In the genomic region with DNA sequence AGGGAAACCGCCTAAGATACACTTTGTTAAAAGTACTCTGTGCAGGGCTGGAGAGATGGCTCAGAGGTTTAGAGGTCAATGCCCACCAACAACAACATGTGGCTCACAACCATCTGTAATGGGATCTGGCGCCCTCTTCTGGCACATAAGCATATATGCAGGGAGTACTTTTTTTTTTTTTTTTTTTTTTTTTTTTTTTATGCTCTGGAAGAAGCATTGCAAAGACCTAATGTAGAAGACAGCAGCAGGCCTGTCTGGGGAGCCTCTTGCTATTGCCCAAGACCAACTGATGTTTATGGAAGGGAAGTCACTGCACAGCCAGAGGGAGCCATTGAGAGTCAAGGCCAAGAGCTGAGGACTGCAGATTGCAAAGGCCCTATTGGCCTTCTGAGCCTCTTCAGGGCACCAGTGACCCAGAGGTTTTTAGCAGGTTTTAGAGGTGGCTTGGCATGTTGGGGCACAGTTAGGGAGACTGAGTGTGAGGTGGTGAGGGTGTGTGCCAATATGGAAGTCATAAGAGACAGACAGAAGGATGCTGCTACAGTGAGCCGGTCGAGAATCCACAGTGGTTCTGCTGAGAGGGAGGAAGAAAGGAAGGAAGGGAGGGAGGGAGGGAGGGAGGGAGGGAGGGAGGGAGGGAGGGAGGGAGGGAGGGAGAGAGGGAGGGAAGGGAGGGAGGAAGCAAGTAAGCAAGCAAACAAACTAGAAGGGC, we compare ENCODE assay signal across 10 mouse cellular contexts.
DNase-seq lines count a peak whose midpoint lies in the region; ATAC-seq and TF ChIP-seq lines count a peak whose summit lies in the region.
"Had no signal": no experiment of that assay in that cellular context is flagged by ENCODE, and none has a peak within 500 bp of the region (broad histone marks: within the 10 kb centered on the region; RNA-seq: fewer than 3 reads in every experiment).

No protein-coding gene starts in this region.

- no peaks in the 10 kb centered on the region for H3K27me3 ChIP-seq in hindbrain, embryonic 14.5 days (ENCODE audit: control insufficient read depth, insufficient read depth, low read length)
- H3K27me3 ChIP-seq in neural tube, embryonic 15.5 days (replicated peaks), result no peaks in the 10 kb centered on the region
- H3K27me3 ChIP-seq: embryonic facial prominence, embryonic 12.5 days; limb, embryonic 13.5 days had no signal

- no peaks in the 10 kb centered on the region for H3K4me1 ChIP-seq in lung, adult 2 months (ENCODE audit: control insufficient read depth, insufficient read depth, low read length)
- peaks cover 12% of the 10 kb centered on the region for H3K4me1 ChIP-seq in hindbrain, embryonic 14.5 days (replicated peaks; ENCODE audit: control insufficient read depth, insufficient read depth, low read length)
- H3K4me1 ChIP-seq in neural tube, embryonic 15.5 days, result peaks cover 30% of the 10 kb centered on the region
- H3K4me1 ChIP-seq: embryonic facial prominence, embryonic 12.5 days; limb, embryonic 13.5 days had no signal

- H3K9me3 ChIP-seq in hindbrain, embryonic 14.5 days (ENCODE audit: control insufficient read depth, low read length), result no peaks in the 10 kb centered on the region
- H3K9me3 ChIP-seq in neural tube, embryonic 15.5 days (replicated peaks), result no peaks in the 10 kb centered on the region
- H3K9me3 ChIP-seq: embryonic facial prominence, embryonic 12.5 days; limb, embryonic 13.5 days had no signal

- H3K27ac ChIP-seq in hindbrain, embryonic 14.5 days, result peak overlapping the region; percentile 68
- peak overlapping the region; percentile 76 for H3K27ac ChIP-seq in neural tube, embryonic 15.5 days (replicated peaks)
- H3K27ac ChIP-seq: embryonic facial prominence, embryonic 12.5 days; limb, embryonic 13.5 days had no signal

- 44% methylated on average over 4 of the region's 4 CpGs for WGBS in lung, adult 2 months
- 40% methylated on average over 4 of the region's 4 CpGs for WGBS in hindbrain, embryonic 14.5 days
- 54% methylated on average over 4 of the region's 4 CpGs for WGBS in neural tube, embryonic 15.5 days

- peak; percentile 23; the same call in 1 of the 2 replicates for TF ChIP-seq CTCF in lung, adult 2 months (IDR thresholded peaks at IDR 0.05; ENCODE audit: insufficient read depth, low read length)

- H3K4me2 ChIP-seq in hindbrain, embryonic 14.5 days (replicated peaks), result no peak overlapping the region
- peak overlapping the region; percentile 33; the same call in 1 of the 2 replicates for H3K4me2 ChIP-seq in neural tube, embryonic 15.5 days
- H3K4me2 ChIP-seq: embryonic facial prominence, embryonic 12.5 days; limb, embryonic 13.5 days had no signal

- H3K9ac ChIP-seq in hindbrain, embryonic 14.5 days, result no peak overlapping the region
- H3K9ac ChIP-seq in neural tube, embryonic 15.5 days (replicated peaks), result no peak overlapping the region
- H3K9ac ChIP-seq: embryonic facial prominence, embryonic 12.5 days; limb, embryonic 13.5 days had no signal

- TF ChIP-seq POLR2A in lung, adult 2 months (IDR thresholded peaks at IDR 0.05; ENCODE audit: borderline replicate concordance, extremely low read depth, low read depth, low read length), result no peak

- DNase-seq in lung, adult 2 months, result no peak
- DNase-seq in lung, postnatal 25 days (ENCODE audit: low spot score), result no peak
- peak; percentile 18 for DNase-seq in adipocyte (ENCODE audit: low spot score)
- no peak for DNase-seq in hindbrain, embryonic 14.5 days (ENCODE audit: low spot score)
- DNase-seq in adrenal gland, postnatal 10 days, result no peak
- DNase-seq in adrenal gland, postnatal 4 days (ENCODE audit: low spot score in 2 of 2), result no peak
- no peak for DNase-seq in layer of hippocampus, postnatal 36 days

- H3K4me3 ChIP-seq in lung, adult 2 months (replicated peaks; ENCODE audit: extremely low read depth, low read depth, low read length), result no peak overlapping the region
- no peak overlapping the region for H3K4me3 ChIP-seq in hindbrain, embryonic 14.5 days (replicated peaks; ENCODE audit: low read length)
- H3K4me3 ChIP-seq in neural tube, embryonic 15.5 days (replicated peaks), result no peak overlapping the region
- H3K4me3 ChIP-seq: embryonic facial prominence, embryonic 12.5 days; limb, embryonic 13.5 days had no signal

- peaks cover 43% of the 10 kb centered on the region for H3K36me3 ChIP-seq in hindbrain, embryonic 14.5 days (replicated peaks; ENCODE audit: control insufficient read depth, insufficient read depth)
- peaks cover 40% of the 10 kb centered on the region for H3K36me3 ChIP-seq in neural tube, embryonic 15.5 days
- H3K36me3 ChIP-seq: embryonic facial prominence, embryonic 12.5 days; limb, embryonic 13.5 days had no signal

- ATAC-seq in hindbrain, embryonic 14.5 days (ENCODE audit: low FRiP score), result no peak
- peak; percentile 19; the same call in 1 of the 2 replicates for ATAC-seq in neural tube, embryonic 15.5 days (ENCODE audit: low FRiP score)
